Mouse (Mus musculus): Measurements from ENCODE around the gene Ly86.

GRCm38 (mm10) chr13:37439941-37440340 lies 94.9 kb downstream of the Ly86 start:
- TF ChIP-seq CTCF (IDR thresholded peaks at IDR 0.05): no peak
- TF ChIP-seq EP300 (IDR thresholded peaks at IDR 0.05; ENCODE audit: insufficient read depth, low read depth, low read length): no peak
- TF ChIP-seq POLR2A (IDR thresholded peaks at IDR 0.05; ENCODE audit: insufficient read depth, low read depth, low read length): no peak
